Mouse (Mus musculus) embryo, embryonic 10.5 days (tissue): ENCODE data around the gene Tyrobp.

ENCODE experiments used
- DNase-seq: peaks from one replicate; pipeline ENCODE4 v3.0.0-alpha.2; 2015; ENCODE audit warnings: low spot score

The Tyrobp gene

GRCm38 (mm10) chr7:30463568-30463967 lies 50.0 kb downstream of the Tyrobp start:
- no peak for DNase-seq

GRCm38 (mm10) chr7:30463996-30464395 lies 50.4 kb downstream of the Tyrobp start:
- no peak for DNase-seq

GRCm38 (mm10) chr7:30464816-30465300 lies 51.3 kb downstream of the Tyrobp start:
- DNase-seq, result no peak
